Mouse (Mus musculus) heart, embryonic 16.5 days (tissue): ENCODE measurements around the gene Chpf2. TPM values are rescaled to one million over a fixed set of nuclear protein-coding genes. Genes with fewer than 3 reads are reported as not detected.

Experiments
- ATAC-seq: fragments of 200-750 bp; cut with Nextera tagmentation; replicated peaks from 2 replicates; pipeline ENCODE4 v1.8.0; 2017; ENCODE audit warnings: moderate number of reproducible peaks; ENCODE audit not compliant: insufficient read depth, low FRiP score; ENCODE audit errors: extremely low read depth
- H3K27ac ChIP-seq: fragments of 300-500 bp; sonication (generic); 2 replicates; pipeline ENCODE4 v1.5.1; 2014; ENCODE audit warnings: mild to moderate bottlenecking, low read length, control low read depth, moderate library complexity
- H3K27me3 ChIP-seq: fragments of 300-500 bp; sonication (generic); 2 replicates; pipeline ENCODE4 v1.6.1; 2014; ENCODE audit warnings: low read length, mixed read lengths; ENCODE audit not compliant: control insufficient read depth, insufficient read depth
- H3K36me3 ChIP-seq: fragments of 300-500 bp; sonication (generic); 2 replicates; pipeline ENCODE4 v1.6.1; 2014; ENCODE audit not compliant: control insufficient read depth, insufficient read depth
- H3K4me1 ChIP-seq: fragments of 300-500 bp; sonication (generic); 2 replicates; pipeline ENCODE4 v1.6.1; 2014; ENCODE audit warnings: low read length, mixed read lengths; ENCODE audit not compliant: control insufficient read depth, insufficient read depth
- H3K4me2 ChIP-seq: fragments of 300-500 bp; sonication (generic); 2 replicates; pipeline ENCODE4 v1.6.1; 2014; ENCODE audit warnings: low read depth, mild to moderate bottlenecking, control low read depth, low read length
- H3K4me3 ChIP-seq: fragments of 300-500 bp; sonication (generic); 2 replicates; pipeline ENCODE4 v1.5.1; 2014; ENCODE audit warnings: mild to moderate bottlenecking, control low read depth, low read length
- H3K9ac ChIP-seq: fragments of 300-500 bp; sonication (generic); 2 replicates; pipeline ENCODE4 v1.6.1; 2014; ENCODE audit warnings: low read length, control low read depth
- H3K9me3 ChIP-seq: fragments of 300-500 bp; sonication (generic); replicated peaks from 2 replicates; pipeline ENCODE4 v1.6.1; 2016; ENCODE audit warnings: low read length; ENCODE audit not compliant: control insufficient read depth
- WGBS: fragments of 180-500 bp; shearing (Covaris S2); extraction: QIAGEN DNeasy Blood & Tissue Kit; methylation state at CpG from one replicate; pipeline ENCODE4 v1.1.7; 2014; 5-methylcytosine and 5-hydroxymethylcytosine counted together
- polyA plus RNA-seq: library from polyadenylated mRNA; unstranded; fragments of >200 nt; fragmentation: Nextera tagmentation; extraction: Ambion mirVana; gene quantifications from 2 replicates; pipeline ENCODE4 v1.2.1, GENCODE M21; 2015

Chpf2 gene
- polyA plus RNA-seq, 1 experiment from 2014 or later: 14.8 TPM

DNA sequence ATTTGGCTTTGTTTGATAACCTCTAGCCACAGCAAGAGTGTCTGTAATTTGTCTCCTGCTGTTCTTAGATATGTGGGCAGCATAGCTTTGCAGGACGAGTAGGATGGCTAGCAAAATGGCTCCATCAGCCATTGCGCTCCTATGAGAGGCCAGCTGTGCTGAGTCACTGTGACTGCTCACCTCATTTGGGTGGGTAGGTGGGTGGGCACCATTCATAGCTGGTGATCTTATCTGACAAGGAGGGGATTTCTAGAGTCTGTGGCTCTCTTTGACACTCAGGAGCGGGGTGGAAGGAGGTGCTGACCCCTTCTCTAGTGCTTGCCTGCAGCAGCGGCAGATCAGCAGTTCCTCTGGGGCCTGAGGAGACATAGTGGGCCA, 648 bp downstream of the Chpf2 start:
- WGBS: 11% methylated on average over 4 of the region's 4 CpGs
- ATAC-seq: no peak

DNA sequence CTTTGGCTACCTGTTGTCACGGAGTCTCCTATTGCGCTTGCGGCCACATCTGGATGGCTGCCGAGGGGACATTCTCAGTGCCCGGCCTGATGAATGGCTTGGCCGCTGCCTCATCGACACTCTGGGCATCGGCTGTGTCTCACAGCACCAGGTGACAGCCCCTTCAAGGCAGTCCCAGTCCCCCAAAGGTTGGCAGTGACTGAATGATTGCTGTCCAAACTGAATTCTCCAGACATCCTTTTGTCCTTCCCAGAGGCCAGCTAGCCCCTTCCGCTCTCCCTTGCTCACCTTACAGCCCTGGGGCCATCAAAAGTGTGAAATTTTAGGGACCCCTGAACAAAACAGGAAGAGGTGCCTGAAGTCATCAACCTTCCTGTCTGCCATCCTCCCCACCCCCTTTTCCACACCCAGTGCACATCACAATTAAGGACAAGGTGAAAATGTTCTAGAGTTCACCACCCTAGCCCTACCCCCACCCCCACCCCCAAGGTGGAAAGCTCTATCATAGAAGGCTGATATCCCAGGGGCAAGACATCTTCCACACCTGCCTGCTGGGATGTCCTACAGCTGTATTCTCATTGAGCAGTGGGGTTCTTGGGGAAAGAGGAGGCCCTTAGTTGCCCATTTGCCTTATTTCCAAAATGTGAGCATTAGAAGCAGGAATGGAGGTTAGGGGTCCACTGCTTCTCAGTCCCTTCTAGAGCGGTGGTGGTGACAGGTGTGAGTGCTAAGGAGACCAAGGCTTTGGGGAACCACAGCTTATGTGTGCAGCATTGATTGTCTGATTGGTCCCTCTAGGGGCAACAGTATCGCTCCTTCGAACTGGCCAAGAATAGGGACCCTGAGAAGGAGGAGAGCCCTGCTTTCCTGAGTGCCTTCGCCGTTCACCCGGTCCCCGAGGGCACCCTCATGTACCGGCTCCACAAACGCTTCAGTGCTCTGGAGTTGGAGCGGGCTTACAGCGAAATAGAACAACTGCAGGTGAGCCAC, 3.3 kb downstream of the Chpf2 start:
- WGBS: 86% methylated on average over 20 of the region's 20 CpGs
- no peak for ATAC-seq
- H3K27ac ChIP-seq: no peak overlapping the region
- no peaks in the 10 kb centered on the region for H3K27me3 ChIP-seq
- no peak overlapping the region for H3K9ac ChIP-seq
- peaks cover 46% of the 10 kb centered on the region for H3K36me3 ChIP-seq
- H3K4me3 ChIP-seq: no peak overlapping the region
- no peak overlapping the region for H3K4me2 ChIP-seq
- H3K4me1 ChIP-seq: peaks cover 23% of the 10 kb centered on the region
- H3K9me3 ChIP-seq: no peaks in the 10 kb centered on the region

More for the DNA sequence above, 648 bp downstream of the Chpf2 start:
- H3K9ac ChIP-seq: peak overlapping the region; percentile 82
- no peaks in the 10 kb centered on the region for H3K27me3 ChIP-seq
- peaks cover 23% of the 10 kb centered on the region for H3K4me1 ChIP-seq
- peak overlapping the region; percentile 91 for H3K4me2 ChIP-seq
- peaks cover 22% of the 10 kb centered on the region for H3K36me3 ChIP-seq
- H3K9me3 ChIP-seq: no peaks in the 10 kb centered on the region
- peak overlapping the region; percentile 31 for H3K27ac ChIP-seq
- peak overlapping the region; percentile 78 for H3K4me3 ChIP-seq

DNA sequence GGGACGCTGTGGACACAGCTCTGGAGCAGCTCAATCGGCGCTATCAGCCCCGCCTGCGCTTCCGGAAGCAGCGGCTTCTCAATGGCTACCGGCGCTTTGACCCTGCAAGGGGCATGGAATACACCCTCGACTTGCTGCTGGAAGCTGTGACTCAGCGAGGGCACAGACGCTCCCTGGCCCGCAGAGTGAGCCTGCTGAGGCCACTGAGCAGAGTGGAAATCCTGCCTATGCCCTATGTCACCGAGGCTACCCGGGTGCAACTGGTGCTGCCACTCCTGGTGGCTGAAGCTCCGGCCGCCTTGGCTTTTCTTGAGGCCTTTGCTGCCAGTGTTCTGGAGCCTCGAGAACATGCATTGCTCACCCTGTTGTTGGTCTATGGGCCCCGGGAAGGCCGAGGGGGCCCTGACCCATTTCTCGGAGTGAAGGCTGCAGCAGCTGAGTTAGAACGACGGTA, 4.8 kb downstream of the Chpf2 start:
- no peaks in the 10 kb centered on the region for H3K27me3 ChIP-seq
- no peak overlapping the region for H3K9ac ChIP-seq
- H3K4me3 ChIP-seq: no peak overlapping the region
- WGBS: 34% methylated on average over 23 of the region's 23 CpGs
- ATAC-seq: no peak
- peak overlapping the region; percentile 42 for H3K4me2 ChIP-seq
- H3K9me3 ChIP-seq: no peaks in the 10 kb centered on the region
- peaks cover 19% of the 10 kb centered on the region for H3K4me1 ChIP-seq
- peaks cover 58% of the 10 kb centered on the region for H3K36me3 ChIP-seq
- no peak overlapping the region for H3K27ac ChIP-seq

DNA sequence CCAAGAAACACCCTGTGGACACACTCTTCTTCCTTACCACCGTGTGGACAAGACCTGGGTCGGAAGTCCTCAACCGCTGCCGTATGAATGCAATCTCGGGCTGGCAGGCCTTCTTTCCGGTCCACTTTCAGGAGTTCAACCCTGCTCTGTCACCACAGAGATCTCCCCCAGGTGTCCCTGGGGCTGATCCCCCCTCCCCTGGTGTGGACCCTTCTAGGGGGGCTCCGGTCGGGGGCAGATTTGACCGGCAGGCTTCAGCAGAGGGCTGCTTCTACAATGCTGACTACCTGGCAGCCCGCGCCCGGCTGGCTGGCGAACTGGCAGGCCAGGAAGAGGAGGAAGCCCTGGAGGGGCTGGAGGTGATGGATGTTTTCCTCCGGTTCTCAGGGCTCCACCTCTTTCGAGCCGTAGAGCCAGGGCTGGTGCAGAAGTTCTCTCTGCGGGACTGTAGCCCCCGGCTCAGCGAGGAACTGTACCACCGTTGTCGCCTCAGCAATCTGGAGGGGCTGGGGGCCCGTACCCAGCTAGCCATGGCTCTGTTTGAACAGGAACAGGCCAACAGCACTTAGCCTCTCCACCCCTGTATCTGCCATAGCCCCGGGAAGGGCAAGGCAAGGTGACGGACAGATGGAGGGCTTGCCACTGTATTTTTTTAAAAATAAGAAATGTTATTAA, 5.4 kb downstream of the Chpf2 start:
- Histone ChIP-seq H3K4me2 (0 out of 2 replicates have a peak overlapping the region, but pooled peaks have one; percentile 11), H3K27ac (no peak overlapping the region)
- WGBS: 59% methylated on average over 24 of the region's 24 CpGs

DNA sequence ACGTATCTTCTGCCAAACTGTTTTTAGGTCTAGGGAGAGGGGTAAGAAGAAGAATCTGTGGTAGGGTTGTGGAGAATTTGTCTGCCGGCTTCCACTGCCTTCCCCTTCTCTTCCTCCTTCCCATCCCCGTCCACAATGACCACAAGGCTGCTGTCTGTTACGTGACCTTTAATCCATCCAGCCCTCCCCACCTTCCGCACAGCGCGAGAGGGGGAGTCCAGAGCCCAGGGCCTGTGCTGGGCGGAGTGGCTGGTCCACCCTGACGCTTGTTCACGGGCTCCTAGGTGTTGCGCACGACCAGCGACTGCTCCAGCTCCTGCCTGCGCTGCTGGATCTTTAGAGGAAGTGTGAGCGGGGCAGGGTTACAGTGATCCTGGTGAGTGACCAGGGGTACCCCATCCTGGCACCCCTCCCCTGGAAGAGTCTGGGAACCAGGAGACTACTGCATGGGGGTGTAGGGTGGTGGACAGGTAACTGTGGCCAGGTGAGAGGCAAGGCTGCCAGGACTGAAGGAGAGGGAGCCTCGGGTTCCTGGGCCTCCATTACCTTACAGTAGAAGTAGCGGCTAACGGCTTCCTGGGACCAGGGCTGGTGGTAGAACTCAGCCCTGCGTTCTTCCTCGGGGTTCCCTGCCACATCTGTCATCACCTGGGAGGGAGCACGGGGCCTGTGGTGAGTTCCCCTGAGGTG, 6.1 kb downstream of the Chpf2 start:
- ATAC-seq: no peak
- Histone ChIP-seq H3K4me3 (no peak overlapping the region), H3K36me3 (peaks cover 58% of the 10 kb centered on the region), H3K4me1 (peaks cover 19% of the 10 kb centered on the region), H3K4me2 (no peak overlapping the region), H3K9ac (no peak overlapping the region), H3K27me3 (no peaks in the 10 kb centered on the region), H3K9me3 (no peaks in the 10 kb centered on the region), H3K27ac (no peak overlapping the region)
- 65% methylated on average over 21 of the region's 21 CpGs for WGBS

More for the DNA sequence above, 5.4 kb downstream of the Chpf2 start:
- H3K27me3 ChIP-seq: no peaks in the 10 kb centered on the region
- H3K4me1 ChIP-seq: peaks cover 21% of the 10 kb centered on the region
- no peak overlapping the region for H3K9ac ChIP-seq
- H3K36me3 ChIP-seq: peaks cover 58% of the 10 kb centered on the region
- no peak overlapping the region for H3K4me3 ChIP-seq
- ATAC-seq: no peak
- no peaks in the 10 kb centered on the region for H3K9me3 ChIP-seq

DNA sequence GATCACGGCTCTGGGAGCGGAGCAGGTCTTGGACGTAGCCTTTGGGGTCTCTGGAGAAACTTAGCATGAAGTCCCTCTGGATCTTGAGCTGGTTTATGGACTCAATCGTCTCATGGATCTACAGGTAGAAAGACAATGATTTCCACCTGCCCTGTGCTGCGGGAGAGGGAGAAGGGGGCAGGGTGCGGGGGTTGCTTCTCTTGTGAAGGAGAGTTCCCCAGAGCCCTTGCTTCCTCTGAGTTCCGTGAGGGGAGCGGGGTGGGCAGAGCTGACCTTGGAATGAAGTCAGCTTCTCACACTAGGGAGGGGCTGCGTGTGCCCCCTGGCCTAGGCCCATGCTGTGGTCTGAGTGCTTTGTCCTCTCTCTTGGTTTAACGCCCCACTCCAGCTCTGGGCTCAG, 6.7 kb downstream of the Chpf2 start:
- Histone ChIP-seq H3K9me3 (no peaks in the 10 kb centered on the region), H3K9ac (no peak overlapping the region), H3K4me2 (no peak overlapping the region), H3K4me3 (no peak overlapping the region), H3K4me1 (peaks cover 19% of the 10 kb centered on the region), H3K27ac (no peak overlapping the region), H3K27me3 (0 out of 2 replicates have a peak, but pooled peaks cover 2% of the 10 kb centered on the region), H3K36me3 (peaks cover 58% of the 10 kb centered on the region)
- WGBS: 84% methylated on average over 10 of the region's 10 CpGs
- no peak for ATAC-seq

DNA sequence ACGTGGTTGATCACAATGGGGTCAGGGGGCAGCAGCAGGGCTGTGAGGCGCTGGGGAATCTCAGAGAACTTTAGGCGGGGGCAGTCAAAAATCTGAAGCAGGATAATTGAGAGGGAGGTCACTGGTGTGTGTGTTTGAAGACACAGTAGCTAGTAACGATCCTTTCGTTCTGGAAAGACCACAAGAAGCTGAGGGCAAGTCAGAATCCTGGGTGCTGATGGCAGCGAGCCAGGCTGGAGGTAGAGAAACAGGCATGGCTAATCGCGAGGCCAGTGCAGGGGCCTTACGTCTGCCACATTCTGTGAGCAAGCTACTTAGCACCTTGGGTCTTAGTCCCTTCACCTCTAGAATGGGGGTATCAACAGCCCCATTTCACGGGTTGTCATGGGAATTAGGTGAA, 7.4 kb downstream of the Chpf2 start:
- H3K9ac ChIP-seq: no peak overlapping the region
- peaks cover 22% of the 10 kb centered on the region for H3K4me1 ChIP-seq
- no peaks in the 10 kb centered on the region for H3K9me3 ChIP-seq
- H3K4me2 ChIP-seq: no peak overlapping the region
- H3K4me3 ChIP-seq: no peak overlapping the region
- peaks cover 58% of the 10 kb centered on the region for H3K36me3 ChIP-seq
- no peak overlapping the region for H3K27ac ChIP-seq
- 65% methylated on average over 10 of the region's 10 CpGs for WGBS
- ATAC-seq: no peak
- 0 out of 2 replicates have a peak, but pooled peaks cover 2% of the 10 kb centered on the region for H3K27me3 ChIP-seq

DNA sequence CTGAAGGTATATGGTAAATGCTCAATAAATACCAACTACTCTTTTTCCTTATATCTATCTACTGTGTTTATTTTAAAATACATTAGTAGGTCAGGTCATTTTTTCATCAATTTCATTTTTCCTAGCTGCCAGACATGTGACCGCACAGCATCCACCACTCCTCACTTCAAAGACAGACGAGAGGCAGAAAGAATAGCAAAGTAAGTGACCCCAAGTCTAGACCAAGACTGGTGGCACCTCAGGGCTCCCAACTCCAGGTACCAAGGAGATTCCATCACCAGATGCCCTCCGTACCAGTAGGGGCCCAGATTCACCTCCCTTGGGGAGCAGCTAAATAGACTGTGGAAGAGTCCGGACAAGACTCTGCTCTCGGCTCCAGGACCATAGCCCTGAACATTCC, 7.8 kb downstream of the Chpf2 start:
- Histone ChIP-seq H3K27me3 (0 out of 2 replicates have a peak, but pooled peaks cover 2% of the 10 kb centered on the region), H3K4me3 (no peak overlapping the region), H3K9me3 (no peaks in the 10 kb centered on the region), H3K4me1 (peaks cover 26% of the 10 kb centered on the region), H3K9ac (no peak overlapping the region), H3K4me2 (no peak overlapping the region), H3K27ac (no peak overlapping the region), H3K36me3 (peaks cover 54% of the 10 kb centered on the region)
- no peak for ATAC-seq
- 89% methylated on average over 5 of the region's 5 CpGs for WGBS
